ENCODE assay signal across 9 mouse cellular contexts in genomic region chr11:59569306-59569705, GRCm38 (mm10). TPM values are rescaled to one million over a fixed set of nuclear protein-coding genes. Genes with fewer than 3 reads are reported as not detected.
DNase-seq lines count a peak whose midpoint lies in the region; TF ChIP-seq lines count a peak whose summit lies in the region.
"Had no signal": no experiment of that assay in that cellular context is flagged by ENCODE, and none has a peak within 500 bp of the region (broad histone marks: within the 10 kb centered on the region; RNA-seq: fewer than 3 reads in every experiment).

No protein-coding gene starts in this region.

- TF ChIP-seq CTCF in CH12.LX (conservative IDR thresholded peaks at IDR 0.05 in 1 of 2, IDR thresholded peaks at IDR 0.05 in 1 of 2; ENCODE audit: low read depth in 2 of 2, low read length in 2 of 2) = peak; percentile 62 to 80

- peak; percentile 64 for TF ChIP-seq RAD21 in CH12.LX (IDR thresholded peaks at IDR 0.05; ENCODE audit: low read depth, low read length)

- no peak overlapping the region for H3K4me2 ChIP-seq in CH12.LX (ENCODE audit: insufficient read depth, low read depth, poor library complexity, severe bottlenecking)
- H3K4me2 ChIP-seq: stomach, embryonic 15.5 days had no signal

- H3K4me3 ChIP-seq in CH12.LX (replicated peaks in 1 of 3; ENCODE audit: low read depth in 2 of 3, low read length in 2 of 3, poor library complexity in 1 of 3) = no peak overlapping the region
- H3K4me3 ChIP-seq: stomach, embryonic 15.5 days had no signal

- no peaks in the 10 kb centered on the region for H3K36me3 ChIP-seq in CH12.LX (replicated peaks in 1 of 2; ENCODE audit: control insufficient read depth in 1 of 2, insufficient read depth in 1 of 2, low read length in 1 of 2)
- H3K36me3 ChIP-seq: stomach, embryonic 15.5 days had no signal

- peak; percentile 5 for DNase-seq in kidney, postnatal 14 days
- no peak for DNase-seq in kidney, adult 8-10 months
- DNase-seq in CH12.LX (ENCODE audit: extremely low read depth) = peak; percentile 33
- peak; percentile 4 for DNase-seq in Muller cell, postnatal 12 days (ENCODE audit: inconsistent ontology term)
- peak; percentile 16 for DNase-seq in lung, postnatal 10 days
- DNase-seq in natural killer cell, adult 2 months (ENCODE audit: low spot score in 2 of 2) = no peak
- no peak for DNase-seq in urinary bladder, adult 18-20 months (ENCODE audit: low spot score in 2 of 2)

- no peak overlapping the region for H3K9ac ChIP-seq in CH12.LX (ENCODE audit: insufficient read depth, low read depth)
- H3K9ac ChIP-seq: stomach, embryonic 15.5 days had no signal

- H3K27ac ChIP-seq in CH12.LX (ENCODE audit: insufficient read depth, low read depth) = no peak overlapping the region
- H3K27ac ChIP-seq: stomach, embryonic 15.5 days had no signal

- peaks cover 0 to 4% of the 10 kb centered on the region in 2 experiments; a peak in 2 of 4 replicates for H3K4me1 ChIP-seq in CH12.LX (ENCODE audit: control insufficient read depth in 1 of 2, insufficient read depth in 2 of 2)
- H3K4me1 ChIP-seq: stomach, embryonic 15.5 days had no signal

- no peaks in the 10 kb centered on the region for H3K79me2 ChIP-seq in CH12.LX (replicated peaks; ENCODE audit: control insufficient read depth, extremely low read depth, insufficient read depth, poor library complexity, severe bottlenecking)

- peaks cover 54% of the 10 kb centered on the region for H3K27me3 ChIP-seq in CH12.LX (replicated peaks)

- no peaks in the 10 kb centered on the region for H3K9me3 ChIP-seq in CH12.LX (replicated peaks; ENCODE audit: low read length)
- H3K9me3 ChIP-seq: stomach, embryonic 15.5 days had no signal

- TF ChIP-seq EP300 in CH12.LX (IDR thresholded peaks at IDR 0.05; ENCODE audit: low read length) = no peak

- no peak for TF ChIP-seq POLR2A in CH12.LX (IDR thresholded peaks at IDR 0.05; ENCODE audit: low read depth, low read length)

- dilution Hi-C loops in CH12.LX (cut with MboI; ENCODE audit: extremely low pct_ligation_motif_present, extremely low pct_unique_long_range_greater_than_20kb, low sequenced_read_pairs) = no loop called here

- in situ Hi-C loops in CH12.LX (cut with MboI; ENCODE audit: low pct_ligation_motif_present, low pct_unique_long_range_greater_than_20kb, low sequenced_read_pairs) = loop anchor here (5.0 kb wide), 1 partner anchor 42 kb away; the partner anchor contains the start of gene Zkscan17

TF ChIP-seq in CH12.LX, 34 proteins besides CTCF, POLR2A, EP300 and RAD21:
- TF ChIP-seq SMC3 (IDR thresholded peaks at IDR 0.05; ENCODE audit: low read depth, low read length) (peak; percentile 78), E2F4 (IDR thresholded peaks at IDR 0.05; ENCODE audit: insufficient replicate concordance, low read depth, low read length) (no peak), ZNF384 (IDR thresholded peaks at IDR 0.05; ENCODE audit: low read depth, low read length) (peak; percentile 55)
TF ChIP-seq in CH12.LX: peak in this region for 2.

RNA-seq across cellular contexts. Expression of gene Olfr222, which starts 6.7 kb away (rescaled TPM):
- not detected in 2 replicates for total RNA-seq in CH12.LX (2012; rRNA removed)
- not detected in 2 replicates for total RNA-seq in CH12.LX (2014; rRNA removed)
- not detected in 2 replicates for polyA plus RNA-seq in CH12.LX (2012; ENCODE audit: insufficient read length, low read depth)
- polyA plus RNA-seq: intestine, embryonic 14.5 days; stomach, embryonic 15.5 days had no signal

RNA-seq across cellular contexts. Expression of gene Olfr223, which starts 23.8 kb away (rescaled TPM):
- total RNA-seq in CH12.LX (2012; rRNA removed) (not detected in 2 replicates), CH12.LX (2014; rRNA removed) (not detected in 2 replicates)
- not detected in 2 replicates for polyA plus RNA-seq in CH12.LX (2012; ENCODE audit: insufficient read length, low read depth)
- polyA plus RNA-seq: intestine, embryonic 14.5 days; stomach, embryonic 15.5 days had no signal

RNA-seq across cellular contexts. Expression of gene Nlrp3, which starts 27.9 kb away (rescaled TPM):
- total RNA-seq in CH12.LX (2012; rRNA removed) (0.04 TPM in 1 of 2 replicates, not detected in the other), CH12.LX (2014; rRNA removed) (not detected in 2 replicates)
- polyA plus RNA-seq in CH12.LX (2012; ENCODE audit: insufficient read length, low read depth) = not detected in 2 replicates

RNA-seq across cellular contexts. Expression of gene Zkscan17, which starts 42.8 kb away (rescaled TPM):
- 30.6 and 49.9 TPM in 2 replicates for total RNA-seq in CH12.LX (2012; rRNA removed)
- total RNA-seq in CH12.LX (2014; rRNA removed) = 8.9 and 9.8 TPM in 2 replicates
- polyA plus RNA-seq in CH12.LX (2012; ENCODE audit: insufficient read length, low read depth) = 31.5 and 36.8 TPM in 2 replicates

Comparison
In these comparisons a context has a peak if more than half of its experiments do, and no peak if none do; other contexts are left out.
1. DNase-seq: peak in kidney, postnatal 14 days (single experiment), CH12.LX (single experiment), Muller cell, postnatal 12 days (single experiment) and lung, postnatal 10 days (single experiment); none in kidney, adult 8-10 months (0 of 2), natural killer cell, adult 2 months (0 of 2) and urinary bladder, adult 18-20 months (0 of 2).